Mouse (Mus musculus) WW6 (cell line): Measurements from ENCODE around the gene Usp7.
"Not testable (repeated sequence)": the region's sequence is repeated elsewhere in the genome, so short reads cannot be mapped to it uniquely, and the experiment has no call there.

Experiments used
- DNase-seq: peaks from one replicate; pipeline ENCODE4 v3.0.0-alpha.2; 2013; ENCODE audit warnings: low read depth, low spot score

The Usp7 gene

GRCm38 (mm10) chr16:8783198-8783913, 8.8 kb downstream of the Usp7 start:
- no peak for DNase-seq

- no peak for DNase-seq
These were observed 10.4 kb downstream of the Usp7 start for GRCm38 (mm10) chr16:8781660-8782059.

GRCm38 (mm10) chr16:8781191-8781590, 10.9 kb downstream of the Usp7 start:
- no peak for DNase-seq

DNA sequence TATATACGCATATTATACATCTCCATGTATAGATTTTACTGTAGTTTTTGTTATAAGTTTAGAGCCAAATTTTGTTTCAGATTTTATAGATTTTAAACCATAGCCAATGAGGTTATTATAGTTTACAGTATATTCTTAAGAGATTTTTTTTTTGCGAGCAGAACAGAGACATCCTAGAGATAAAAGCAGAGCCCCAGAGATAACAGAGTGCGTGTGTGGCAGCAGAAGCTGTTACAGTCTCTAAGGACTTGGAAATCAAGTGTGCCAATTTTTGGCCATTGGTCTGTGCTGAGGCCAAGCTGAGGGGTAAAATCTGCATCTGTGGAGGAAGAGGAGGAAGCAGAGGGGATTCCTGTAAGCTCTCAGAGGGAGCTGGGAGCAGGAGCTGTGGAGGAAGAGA, 11.9 kb downstream of the Usp7 start:
- no peak for DNase-seq

- no peak for DNase-seq
These were observed 13.4 kb downstream of the Usp7 start for GRCm38 (mm10) chr16:8778697-8779096.

DNA sequence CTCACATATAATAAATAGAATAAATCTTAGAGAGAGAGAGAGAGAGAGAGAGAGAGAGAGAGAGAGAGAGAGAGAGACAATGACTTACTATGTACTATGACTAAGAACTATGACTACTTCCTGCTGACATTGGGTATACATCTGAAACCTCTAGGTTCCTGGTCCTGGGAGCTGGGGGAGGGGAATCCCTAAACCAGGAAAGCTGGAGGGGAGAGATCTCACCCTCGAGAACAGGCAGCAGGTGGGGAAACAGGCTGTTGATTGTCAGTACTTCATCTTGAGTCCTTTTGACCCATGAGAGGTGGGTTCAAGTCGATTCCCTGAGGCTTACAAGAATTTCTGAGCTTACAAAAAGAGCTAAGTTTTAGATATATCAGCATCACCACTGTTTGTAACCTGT, 14.9 kb downstream of the Usp7 start:
- no peak for DNase-seq

GRCm38 (mm10) chr16:8776634-8777033, 15.5 kb downstream of the Usp7 start:
- DNase-seq, result no peak

GRCm38 (mm10) chr16:8771086-8771485, 21.0 kb downstream of the Usp7 start:
- no peak for DNase-seq

DNA sequence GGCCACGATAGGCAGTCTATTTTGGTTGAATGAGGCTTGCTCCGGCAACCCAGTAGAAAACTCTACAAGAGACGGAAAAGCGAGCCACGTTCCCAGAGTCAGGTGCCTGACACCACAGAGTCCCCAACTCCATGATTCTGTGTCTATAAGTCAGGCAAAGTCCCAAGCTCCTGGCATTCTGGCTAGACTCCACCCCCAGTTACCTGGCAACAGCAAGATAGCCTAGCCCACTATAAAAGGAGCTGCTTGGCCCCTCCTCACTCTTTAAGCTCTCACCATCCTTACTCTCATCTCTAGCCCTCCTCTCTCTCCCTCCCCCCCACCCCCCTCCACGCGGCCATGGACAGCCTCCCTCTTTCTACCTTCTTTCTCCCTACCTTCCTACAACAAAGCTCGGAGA, 21.8 kb downstream of the Usp7 start:
- DNase-seq, result not testable (repeated sequence)

DNA sequence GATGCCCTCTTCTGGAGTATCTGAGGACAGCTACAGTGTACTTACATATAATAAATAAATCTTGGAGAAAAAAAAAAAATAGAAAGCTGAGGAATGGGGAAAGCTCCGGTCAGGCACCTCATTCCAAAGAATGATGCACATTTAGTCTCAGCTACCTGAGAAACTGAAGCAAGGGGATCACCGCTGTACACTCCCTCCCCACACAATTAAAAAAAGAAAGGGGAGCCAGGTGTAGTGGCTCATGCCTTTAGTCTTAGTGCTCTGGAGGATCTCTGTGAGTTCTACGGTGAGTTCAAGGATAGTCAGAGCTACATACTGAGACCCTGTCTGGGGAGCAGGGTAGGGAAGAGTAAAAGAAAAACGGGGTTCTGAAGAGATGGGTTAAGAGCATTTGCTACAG, 22.6 kb downstream of the Usp7 start:
- no peak for DNase-seq

DNA sequence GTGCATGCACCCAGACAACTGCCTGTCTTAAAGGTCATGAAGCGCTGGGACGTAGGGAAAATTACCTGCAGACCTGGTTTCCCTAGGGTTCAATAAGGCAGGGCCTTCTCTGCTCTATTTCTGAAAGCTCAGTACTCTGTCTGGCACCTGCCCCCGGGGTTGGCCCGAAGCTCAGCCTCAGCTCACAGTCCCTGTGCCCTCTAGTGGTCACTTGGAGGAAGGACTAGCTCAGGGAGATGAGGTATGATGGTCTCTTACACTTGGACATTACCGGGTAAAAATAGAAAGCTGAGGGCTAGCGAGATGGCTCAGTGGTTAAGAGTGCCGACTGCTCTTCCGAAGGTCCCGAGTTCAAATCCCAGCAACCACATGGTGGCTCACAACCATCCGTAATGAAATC, 23.0 kb downstream of the Usp7 start:
- DNase-seq, result no peak

- DNase-seq, result no peak
These were observed 23.5 kb downstream of the Usp7 start for GRCm38 (mm10) chr16:8768588-8768987.

GRCm38 (mm10) chr16:8768071-8768470, 24.0 kb downstream of the Usp7 start:
- DNase-seq, result no peak

DNA sequence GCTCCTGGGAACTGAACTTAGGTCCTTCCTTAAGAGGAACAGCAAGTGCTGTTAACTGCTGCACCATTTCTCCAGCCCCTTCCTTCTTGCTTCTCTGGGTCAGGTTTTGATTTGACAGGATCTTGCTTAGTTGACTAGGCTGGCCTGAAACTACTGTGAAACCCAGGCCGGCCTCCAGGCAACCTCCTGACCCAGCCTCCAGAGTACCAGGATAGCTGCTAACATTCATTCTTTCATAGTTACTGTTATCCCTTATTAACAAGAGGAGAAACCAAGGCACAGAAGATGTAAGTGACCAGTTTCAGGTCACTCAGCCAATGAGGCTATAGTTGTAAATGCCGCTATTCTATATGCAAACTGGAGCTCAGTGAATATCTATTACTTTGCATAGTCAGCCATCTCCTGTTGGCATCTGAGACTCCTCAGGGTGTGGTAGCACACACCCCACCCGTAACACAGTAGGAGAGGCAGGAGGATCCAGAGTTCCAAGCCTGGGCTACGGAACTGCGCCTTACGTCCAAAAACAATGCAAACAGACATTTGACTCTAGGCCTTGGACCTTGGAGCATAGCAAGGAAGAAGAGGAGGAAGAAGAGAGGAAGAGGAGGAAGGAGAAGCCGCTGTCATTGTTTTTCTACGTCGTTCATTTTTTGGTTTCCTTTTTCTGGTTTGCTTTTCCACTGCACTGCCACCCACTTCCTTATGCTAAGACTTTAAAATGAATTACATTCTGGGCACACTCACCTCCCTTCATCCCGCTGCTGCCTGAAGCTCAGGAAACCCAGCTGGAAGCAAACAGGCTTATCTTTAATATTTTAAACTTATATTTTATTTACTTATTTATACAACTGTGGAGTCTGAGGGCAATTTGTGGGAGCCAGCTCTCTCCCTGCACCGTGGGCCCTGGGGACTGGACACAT, 24.7 kb downstream of the Usp7 start:
- DNase-seq, result no peak

DNA sequence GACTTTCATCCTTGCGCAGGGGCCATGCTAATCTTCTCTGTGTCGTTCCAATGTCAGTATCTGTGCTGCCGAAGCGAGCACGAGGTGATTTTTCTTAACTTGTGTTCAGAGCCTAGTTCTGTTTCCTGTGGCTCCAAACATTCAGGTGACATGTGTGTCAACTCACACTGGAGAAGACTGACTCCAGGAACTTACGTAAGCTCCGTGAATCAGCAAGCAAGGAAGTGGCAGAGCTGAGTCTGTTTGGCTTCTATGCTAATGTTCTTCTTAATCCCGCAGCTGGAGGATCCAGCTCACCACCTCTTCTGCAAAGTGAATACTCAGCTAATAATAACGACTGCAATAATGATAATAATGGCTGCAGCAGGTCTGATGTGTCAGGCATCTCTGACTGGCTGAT, 25.9 kb downstream of the Usp7 start:
- no peak for DNase-seq

GRCm38 (mm10) chr16:8764124-8764907, 27.8 kb downstream of the Usp7 start:
- no peak for DNase-seq

- no peak for DNase-seq
These were observed 29.1 kb downstream of the Usp7 start for GRCm38 (mm10) chr16:8763028-8763427.

DNA sequence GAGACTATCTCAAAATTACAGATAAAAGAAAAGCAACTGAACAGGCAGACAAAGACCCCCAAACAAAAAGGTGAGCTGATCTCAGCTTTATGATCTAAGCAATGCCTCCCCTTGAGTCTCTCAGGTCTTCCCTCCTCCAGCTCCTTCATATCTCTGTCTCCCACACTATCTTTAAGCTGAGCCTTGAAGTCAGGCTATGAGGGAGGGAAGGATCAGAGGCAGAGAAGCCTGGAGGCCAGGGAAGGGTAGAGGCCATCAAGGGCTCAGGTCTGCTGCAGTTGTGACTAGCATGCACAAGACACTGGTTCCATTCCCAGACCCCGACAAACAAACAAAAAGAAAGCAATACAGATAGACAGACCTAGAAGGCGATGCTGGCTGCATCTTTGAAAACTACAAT, 30.2 kb downstream of the Usp7 start:
- no peak for DNase-seq

GRCm38 (mm10) chr16:8761005-8761404, 31.1 kb downstream of the Usp7 start:
- DNase-seq, result no peak

DNA sequence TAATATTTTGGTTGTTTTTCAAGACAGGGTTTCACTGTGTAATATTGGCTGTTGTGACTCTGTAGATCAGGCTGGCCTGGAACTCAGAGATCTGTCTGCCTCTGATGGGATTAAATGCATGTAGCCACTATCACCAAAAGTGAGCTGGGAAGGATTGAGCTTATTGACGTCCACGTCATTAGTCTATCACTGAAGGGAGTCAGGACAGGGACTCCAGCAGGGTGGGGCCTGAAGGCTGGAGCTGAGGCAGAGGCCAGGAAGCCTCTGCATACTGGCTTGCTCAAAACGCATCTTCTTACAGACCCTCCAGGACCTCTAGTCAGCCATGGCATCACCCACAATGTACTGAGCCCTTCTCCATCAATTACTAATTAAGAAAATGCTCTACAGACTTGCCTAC, 33.1 kb downstream of the Usp7 start:
- no peak for DNase-seq

DNA sequence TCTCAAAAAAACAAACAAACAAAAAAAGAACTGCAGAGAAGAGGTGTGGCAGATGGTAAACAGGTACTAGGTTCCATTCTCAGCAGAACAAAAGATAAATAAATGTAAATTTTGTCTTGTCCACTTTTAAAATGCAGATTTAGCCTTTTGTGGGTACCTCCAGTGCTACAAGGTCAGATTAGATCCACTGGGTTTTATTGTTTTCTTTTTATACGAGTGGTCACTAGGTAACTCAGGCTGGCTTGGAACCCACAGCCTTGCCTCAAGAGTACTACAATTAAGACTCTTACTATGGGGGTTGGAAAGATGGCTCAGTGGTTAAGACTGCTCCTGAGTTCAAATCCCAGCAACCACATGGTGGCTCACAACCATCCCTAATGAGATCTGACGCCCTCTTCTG, 33.9 kb downstream of the Usp7 start:
- no peak for DNase-seq

- DNase-seq, result not testable (repeated sequence)
These were observed 34.5 kb downstream of the Usp7 start for GRCm38 (mm10) chr16:8757586-8757985.
